Mouse (Mus musculus): Measurements from ENCODE around the gene Tcaim.
"Not testable (repeated sequence)": the region's sequence is repeated elsewhere in the genome, so short reads cannot be mapped to it uniquely, and the experiment has no call there.

Gene Tcaim

GRCm38 (mm10) chr9:122805053-122805844, at the start of gene Tcaim:
Gene Tcaim, plus strand, starts transcription at chr9:122805539.
- DNase-seq (ENCODE audit: low spot score in 2 of 2) = peak; percentile 83 to 87

GRCm38 (mm10) chr9:122757614-122758013, 47.7 kb upstream of the Tcaim start:
- DNase-seq (ENCODE audit: low spot score in 2 of 2) = no peak

GRCm38 (mm10) chr9:122760111-122760510, 45.2 kb upstream of the Tcaim start:
- no peak for DNase-seq (ENCODE audit: low spot score in 2 of 2)

GRCm38 (mm10) chr9:122785231-122785630, 20.1 kb upstream of the Tcaim start:
- peak in 1 of 2 experiments; percentile 36 for DNase-seq (ENCODE audit: low spot score in 2 of 2)

GRCm38 (mm10) chr9:122786534-122786933, 18.8 kb upstream of the Tcaim start:
- no peak for DNase-seq (ENCODE audit: low spot score in 2 of 2)

- DNase-seq (ENCODE audit: low spot score in 2 of 2) = no peak
Measured at GRCm38 (mm10) chr9:122805845-122806341, 554 bp downstream of the Tcaim start.

GRCm38 (mm10) chr9:122807186-122807585, 1.8 kb downstream of the Tcaim start:
- no peak for DNase-seq (ENCODE audit: low spot score in 2 of 2)

- DNase-seq (ENCODE audit: low spot score in 2 of 2) = no peak
Measured at GRCm38 (mm10) chr9:122810212-122810611, 4.9 kb downstream of the Tcaim start.

- no peak for DNase-seq (ENCODE audit: low spot score in 2 of 2)
Measured at GRCm38 (mm10) chr9:122812386-122812785, 7.0 kb downstream of the Tcaim start.

GRCm38 (mm10) chr9:122814775-122815174, 9.4 kb downstream of the Tcaim start:
- no peak for DNase-seq (ENCODE audit: low spot score in 2 of 2)

GRCm38 (mm10) chr9:122815239-122815851, 10.0 kb downstream of the Tcaim start:
- DNase-seq (ENCODE audit: low spot score in 2 of 2) = no peak

GRCm38 (mm10) chr9:122823374-122824017, 18.2 kb downstream of the Tcaim start:
- DNase-seq (ENCODE audit: low spot score in 2 of 2) = no peak

- no peak for DNase-seq (ENCODE audit: low spot score in 2 of 2)
Measured at GRCm38 (mm10) chr9:122826743-122827142, 21.4 kb downstream of the Tcaim start.

GRCm38 (mm10) chr9:122829826-122830380, 24.6 kb downstream of the Tcaim start:
- DNase-seq (ENCODE audit: low spot score in 2 of 2) = no peak

- no peak for DNase-seq (ENCODE audit: low spot score in 2 of 2)
Measured at GRCm38 (mm10) chr9:122836126-122836525, 30.8 kb downstream of the Tcaim start.

GRCm38 (mm10) chr9:122836790-122837189, 31.5 kb downstream of the Tcaim start:
- DNase-seq (ENCODE audit: low spot score in 2 of 2) = no peak

GRCm38 (mm10) chr9:122837216-122837615, 31.9 kb downstream of the Tcaim start:
- no peak for DNase-seq (ENCODE audit: low spot score in 2 of 2)

- DNase-seq (ENCODE audit: low spot score in 2 of 2) = no peak
Measured at GRCm38 (mm10) chr9:122837680-122838079, 32.3 kb downstream of the Tcaim start.

GRCm38 (mm10) chr9:122843760-122844159, 38.4 kb downstream of the Tcaim start, which contains the start of gene Gm35549:
Gene Gm35549, minus strand, starts transcription at chr9:122844035.
- DNase-seq (ENCODE audit: low spot score in 2 of 2) = no peak

- DNase-seq (ENCODE audit: low spot score in 2 of 2) = no peak
Measured at GRCm38 (mm10) chr9:122845621-122846020, 40.3 kb downstream of the Tcaim start.

GRCm38 (mm10) chr9:122846156-122846555, 40.8 kb downstream of the Tcaim start:
- no peak for DNase-seq (ENCODE audit: low spot score in 2 of 2)

- DNase-seq (ENCODE audit: low spot score in 2 of 2) = not testable (repeated sequence)
Measured at GRCm38 (mm10) chr9:122847811-122848311, 42.5 kb downstream of the Tcaim start.

Data from natural killer cell, adult 2 months (primary cell).